In genomic region chr9:56464863-56465654, GRCm38 (mm10) we compare ENCODE assay signal across 8 mouse cellular contexts. TPM values are rescaled to one million over a fixed set of nuclear protein-coding genes. Genes with fewer than 3 reads are reported as not detected.
DNase-seq lines count a peak whose midpoint lies in the region; ATAC-seq and TF ChIP-seq lines count a peak whose summit lies in the region.

No protein-coding gene starts in this region.

- peak; percentile 81 for ATAC-seq in Patski
- no peak for ATAC-seq in heart, embryonic 14.5 days (ENCODE audit: insufficient number of reproducible peaks, insufficient read depth, low FRiP score, low read depth)
- no peak for ATAC-seq in kidney, postnatal 0 days (replicated peaks; ENCODE audit: low FRiP score, low read depth)
- no peak for ATAC-seq in stomach, embryonic 14.5 days (ENCODE audit: insufficient number of reproducible peaks, insufficient read depth, low FRiP score, low read depth)

- TF ChIP-seq CTCF in Patski (IDR thresholded peaks at IDR 0.05) = no peak
- TF ChIP-seq CTCF in kidney, postnatal 0 days (IDR thresholded peaks at IDR 0.05; ENCODE audit: low read depth) = no peak

- peak; percentile 62 for DNase-seq in Patski (ENCODE audit: low read depth, low spot score)
- peak; percentile 57 for DNase-seq in embryo, embryonic 10.5 days (ENCODE audit: low spot score)
- peak; percentile 84 for DNase-seq in kidney, postnatal 0 days (ENCODE audit: low spot score)
- DNase-seq in layer of hippocampus, adult 9-10 months (ENCODE audit: low spot score) = no peak
- DNase-seq in c-Kit-positive CD71-positive TER-119-positive erythroid progenitor cells, embryonic 14.5 days (ENCODE audit: low spot score) = no peak

- peaks cover 13% of the 10 kb centered on the region for H3K36me3 ChIP-seq in heart, embryonic 14.5 days (ENCODE audit: control insufficient read depth, insufficient read depth, low read length)
- H3K36me3 ChIP-seq in kidney, postnatal 0 days (ENCODE audit: insufficient read depth, low read length) = peaks cover 4% of the 10 kb centered on the region; the same call in 1 of the 2 replicates
- H3K36me3 ChIP-seq in megakaryocyte, embryonic 14.5 days (replicated peaks; ENCODE audit: low read length) = peaks cover 42% of the 10 kb centered on the region
- H3K36me3 ChIP-seq in stomach, embryonic 14.5 days (ENCODE audit: control insufficient read depth, insufficient read depth, low read length) = peaks cover 18% of the 10 kb centered on the region; the same call in 1 of the 2 replicates

- in situ Hi-C loops in Patski (cut with MboI; ENCODE audit: low pct_unique_long_range_greater_than_20kb) = loop anchor here (5.0 kb wide), 1 partner anchor 43 kb away; no protein-coding TSS in a partner anchor

- no peak overlapping the region for H3K4me3 ChIP-seq in heart, embryonic 14.5 days (ENCODE audit: control insufficient read depth in 1 of 2, insufficient read depth in 1 of 2, low read depth in 1 of 2, low read length in 2 of 2)
- no peak overlapping the region for H3K4me3 ChIP-seq in kidney, postnatal 0 days (replicated peaks; ENCODE audit: low read depth, low read length)
- peak overlapping the region; percentile 85 for H3K4me3 ChIP-seq in megakaryocyte, embryonic 14.5 days (replicated peaks)
- H3K4me3 ChIP-seq in stomach, embryonic 14.5 days (ENCODE audit: low read depth, low read length) = no peak overlapping the region

- no peaks in the 10 kb centered on the region for H3K27me3 ChIP-seq in Patski
- H3K27me3 ChIP-seq in heart, embryonic 14.5 days (ENCODE audit: control insufficient read depth, insufficient read depth, low read length) = no peaks in the 10 kb centered on the region
- H3K27me3 ChIP-seq in kidney, postnatal 0 days (ENCODE audit: insufficient read depth, low read length) = no peaks in the 10 kb centered on the region
- H3K27me3 ChIP-seq in megakaryocyte, embryonic 14.5 days (replicated peaks) = no peaks in the 10 kb centered on the region
- no peaks in the 10 kb centered on the region for H3K27me3 ChIP-seq in stomach, embryonic 14.5 days (ENCODE audit: control insufficient read depth, insufficient read depth, low read length)

- POLR2A ChIA-PET in Patski (lab: Charles Lee) = no interaction called here

- H3K9ac ChIP-seq in heart, embryonic 14.5 days (ENCODE audit: low read length) = no peak overlapping the region
- H3K9ac ChIP-seq in kidney, postnatal 0 days (ENCODE audit: low read depth, low read length) = no peak overlapping the region
- no peak overlapping the region for H3K9ac ChIP-seq in stomach, embryonic 14.5 days (replicated peaks; ENCODE audit: low read depth, low read length)

- peak overlapping the region; percentile 23 to 55; a peak in 2 of 4 replicates for H3K27ac ChIP-seq in heart, embryonic 14.5 days (replicated peaks in 1 of 2; ENCODE audit: control insufficient read depth in 1 of 2, insufficient read depth in 1 of 2, low read depth in 2 of 2, low read length in 2 of 2)
- peak overlapping the region; percentile 65 for H3K27ac ChIP-seq in kidney, postnatal 0 days
- H3K27ac ChIP-seq in stomach, embryonic 14.5 days (ENCODE audit: low read length) = peak overlapping the region; percentile 29; the same call in 1 of the 2 replicates

- 54% methylated on average over 22 of the region's 23 CpGs for WGBS in heart, embryonic 14.5 days
- WGBS in kidney, postnatal 0 days = 9% methylated on average over 23 of the region's 23 CpGs
- WGBS in stomach, embryonic 14.5 days = 15% methylated on average over 23 of the region's 23 CpGs

- peaks cover 24 to 50% of the 10 kb centered on the region in 2 experiments for H3K4me1 ChIP-seq in heart, embryonic 14.5 days (ENCODE audit: control insufficient read depth in 2 of 2, insufficient read depth in 2 of 2, low read length in 2 of 2)
- peaks cover 27% of the 10 kb centered on the region for H3K4me1 ChIP-seq in kidney, postnatal 0 days (replicated peaks; ENCODE audit: insufficient read depth, low read length)
- H3K4me1 ChIP-seq in megakaryocyte, embryonic 14.5 days = peaks cover 38% of the 10 kb centered on the region
- H3K4me1 ChIP-seq in stomach, embryonic 14.5 days (ENCODE audit: control insufficient read depth, insufficient read depth, low read length) = peaks cover 19% of the 10 kb centered on the region

- no peaks in the 10 kb centered on the region for H3K9me3 ChIP-seq in heart, embryonic 14.5 days (ENCODE audit: control insufficient read depth, low read length)
- H3K9me3 ChIP-seq in kidney, postnatal 0 days (replicated peaks; ENCODE audit: low read length) = no peaks in the 10 kb centered on the region
- H3K9me3 ChIP-seq in megakaryocyte, embryonic 14.5 days = no peaks in the 10 kb centered on the region
- no peaks in the 10 kb centered on the region for H3K9me3 ChIP-seq in stomach, embryonic 14.5 days (ENCODE audit: control insufficient read depth, low read depth, low read length)

- CTCF ChIA-PET in Patski (lab: Charles Lee) = no interaction called here

- H3K4me2 ChIP-seq in heart, embryonic 14.5 days (ENCODE audit: low read length) = no peak overlapping the region
- H3K4me2 ChIP-seq in kidney, postnatal 0 days (ENCODE audit: low read length) = peak overlapping the region; percentile 25; the same call in 1 of the 2 replicates
- peak overlapping the region; percentile 11; the same call in 1 of the 2 replicates for H3K4me2 ChIP-seq in stomach, embryonic 14.5 days (replicated peaks; ENCODE audit: low read depth, low read length)

RNA-seq across cellular contexts. Expression of gene Hmg20a, which starts 46.6 kb away (rescaled TPM):
- 35.9 TPM for polyA plus RNA-seq in Patski (2021)
- polyA plus RNA-seq in heart, embryonic 14.5 days (2014; fragmentation: Nextera tagmentation; extraction: Ambion mirVana) = 58.5 and 62.2 TPM in 2 replicates
- polyA plus RNA-seq in kidney, postnatal 0 days (2015; fragmentation: Nextera tagmentation; extraction: Ambion mirVana) = 36.2 and 39.1 TPM in 2 replicates
- polyA plus RNA-seq in megakaryocyte, embryonic 14.5 days (2012; ENCODE audit: insufficient read depth, low replicate concordance) = 3.2 and 4.8 TPM in 2 replicates
- 60.9 and 61.8 TPM in 2 replicates for polyA plus RNA-seq in stomach, embryonic 14.5 days (2014; fragmentation: Nextera tagmentation; extraction: Ambion mirVana)

RNA-seq across cellular contexts. Expression of gene Peak1, which starts 47.2 kb away (rescaled TPM):
- 26.1 TPM for polyA plus RNA-seq in Patski (2021)
- polyA plus RNA-seq in heart, embryonic 14.5 days (2014; fragmentation: Nextera tagmentation; extraction: Ambion mirVana) = 18.8 and 22.4 TPM in 2 replicates
- 11.6 and 12.2 TPM in 2 replicates for polyA plus RNA-seq in kidney, postnatal 0 days (2015; fragmentation: Nextera tagmentation; extraction: Ambion mirVana)
- 0.36 and 1.2 TPM in 2 replicates for polyA plus RNA-seq in megakaryocyte, embryonic 14.5 days (2012; ENCODE audit: insufficient read depth, low replicate concordance)
- 23.0 and 27.3 TPM in 2 replicates for polyA plus RNA-seq in stomach, embryonic 14.5 days (2014; fragmentation: Nextera tagmentation; extraction: Ambion mirVana)

Comparison
In these comparisons a context has a peak if more than half of its experiments do, and no peak if none do; other contexts are left out.
1. DNase-seq: peak in Patski (single experiment), embryo, embryonic 10.5 days (single experiment) and kidney, postnatal 0 days (single experiment); none in layer of hippocampus, adult 9-10 months (single experiment) and c-Kit-positive CD71-positive TER-119-positive erythroid progenitor cells, embryonic 14.5 days (single experiment).
2. Peak in every context shown above with its lines, with median percentiles within 50 percentile points of each other: H3K27ac ChIP-seq.